Mouse (Mus musculus): ENCODE data around the gene Miga2.

The Miga2 gene

DNA sequence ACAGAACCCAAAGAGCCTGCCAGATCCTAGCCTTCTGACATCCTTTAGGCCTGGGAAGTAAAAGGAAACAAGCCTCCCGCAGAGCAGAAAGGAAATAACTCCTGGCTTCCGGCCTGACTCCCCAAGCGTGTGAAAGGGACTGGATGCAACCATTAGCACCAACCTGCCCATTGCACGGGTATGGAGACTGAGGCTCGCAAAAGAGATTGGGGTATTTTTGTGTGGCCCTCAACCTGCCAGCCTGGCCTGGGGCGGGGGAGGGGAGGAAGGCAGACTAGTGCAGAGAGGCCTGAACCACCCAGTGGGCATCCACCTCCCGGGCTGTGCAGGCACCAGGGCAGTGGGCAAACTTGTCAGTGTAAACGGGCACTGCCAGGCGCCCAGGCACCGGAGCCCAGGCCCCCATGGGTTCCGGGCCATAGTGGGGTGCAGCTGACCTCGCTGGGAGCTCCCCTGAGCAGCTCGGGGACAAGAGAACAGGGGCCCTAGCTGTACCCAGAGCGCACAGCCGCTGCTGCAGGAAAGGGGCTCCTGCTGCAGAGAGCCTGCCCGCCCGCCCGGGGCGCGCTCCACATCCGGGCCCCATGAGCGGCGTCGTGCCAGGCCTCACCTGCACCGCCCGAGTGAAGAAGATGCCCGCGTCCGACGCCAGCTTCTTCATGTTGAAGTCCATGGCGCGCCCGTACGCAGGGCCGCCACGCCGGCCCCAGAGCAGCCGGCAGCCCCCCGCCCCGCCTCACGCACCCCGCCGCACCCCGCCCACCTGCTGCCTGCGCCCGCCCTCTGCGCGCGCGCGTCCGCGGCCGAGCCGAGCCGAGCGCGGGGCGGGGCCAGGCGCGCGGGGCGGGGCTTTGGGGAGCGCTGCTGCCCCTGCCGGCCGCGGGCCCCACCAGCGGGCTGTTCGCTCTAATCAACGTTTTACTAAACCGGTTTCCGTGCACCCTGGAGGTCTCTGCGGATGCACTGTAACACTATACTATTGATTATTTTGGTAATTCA is 5.2 kb upstream of the Miga2 start, which contains the start of gene Sh3glb2:
Gene Sh3glb2, minus strand, starts transcription at position 805 of the 999 bp plus-strand sequence.
- peak; percentile 63 for DNase-seq (ENCODE audit: low read depth, low spot score)

DNA sequence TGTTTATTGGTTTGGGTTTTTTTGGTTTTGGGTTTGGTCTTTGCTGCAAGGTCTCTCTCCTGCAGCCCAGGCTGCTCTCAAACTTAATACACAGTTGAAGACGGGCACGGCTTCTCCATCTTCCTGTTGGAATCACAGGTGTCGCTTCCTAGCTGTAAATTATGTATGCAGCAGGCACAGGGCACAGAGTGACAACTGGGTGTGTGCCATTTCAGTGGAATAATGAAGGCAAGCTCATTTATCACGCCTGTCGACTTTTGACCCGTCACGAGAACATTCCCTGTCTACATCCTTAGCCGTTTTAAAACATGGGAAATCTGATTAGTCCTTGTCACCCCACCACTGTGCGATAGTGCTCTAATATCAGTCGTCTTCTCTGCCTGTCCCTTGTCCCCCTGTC is 3.4 kb upstream of the Miga2 start:
- DNase-seq (ENCODE audit: low read depth, low spot score) = no peak

DNA sequence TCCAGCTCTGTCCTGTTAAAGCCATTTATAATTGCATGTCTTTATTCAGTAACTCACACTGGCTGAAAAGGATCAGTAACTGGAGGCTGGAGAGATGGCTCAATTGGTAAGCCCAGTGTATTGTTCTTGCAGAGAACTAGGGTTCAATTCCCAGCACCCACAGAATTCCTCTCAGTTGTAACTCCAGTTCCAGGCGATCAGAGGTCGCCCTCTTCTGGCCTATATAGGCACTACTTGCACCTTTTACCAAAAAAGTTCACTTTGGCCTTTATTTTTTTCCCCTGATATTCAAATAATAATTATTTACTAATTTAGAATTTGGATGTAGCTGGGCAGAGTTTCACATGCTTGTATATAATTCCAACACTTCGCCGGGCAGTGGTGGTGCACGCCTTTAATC is 1.2 kb upstream of the Miga2 start:
- DNase-seq (ENCODE audit: low read depth, low spot score) = peak; percentile 47

DNA sequence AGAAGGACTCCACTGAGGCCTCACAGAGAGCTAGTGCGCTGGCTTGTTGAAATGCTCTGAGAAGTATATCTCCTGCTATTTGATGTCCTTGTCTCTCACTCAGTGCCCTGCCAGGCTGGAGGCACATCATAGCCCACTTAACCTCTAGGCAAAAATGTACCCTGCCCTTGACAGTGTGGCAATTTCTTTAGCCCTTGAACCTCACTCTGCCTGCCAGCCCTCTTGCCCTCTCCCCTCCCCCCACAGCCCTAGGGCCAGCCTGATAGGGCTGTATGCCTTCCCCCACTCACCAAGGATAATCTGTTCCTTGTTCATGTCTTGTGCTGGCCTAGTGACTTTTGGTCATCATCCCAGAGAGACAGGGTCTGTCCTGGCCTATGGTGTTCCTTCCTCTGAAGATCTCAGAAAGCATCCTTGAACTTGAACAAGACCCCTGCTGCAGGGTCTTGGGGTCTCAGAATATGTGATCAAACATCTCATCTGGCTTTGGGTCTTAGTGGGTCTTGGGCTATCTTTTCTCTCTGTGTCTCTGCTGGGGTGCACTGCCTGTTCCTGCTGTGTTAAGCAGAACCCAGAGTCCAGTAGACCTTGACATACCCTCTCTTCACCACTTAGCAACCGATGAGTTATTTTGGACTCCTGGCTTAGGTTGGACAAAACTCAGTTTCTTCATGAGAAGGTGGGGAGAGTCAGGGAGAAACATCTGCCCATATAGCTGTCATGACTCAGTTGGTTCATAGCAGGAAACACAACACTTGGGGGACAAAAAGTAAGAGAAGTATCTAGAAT is 1.4 kb downstream of the Miga2 start:
- DNase-seq (ENCODE audit: low read depth, low spot score) = no peak

DNA sequence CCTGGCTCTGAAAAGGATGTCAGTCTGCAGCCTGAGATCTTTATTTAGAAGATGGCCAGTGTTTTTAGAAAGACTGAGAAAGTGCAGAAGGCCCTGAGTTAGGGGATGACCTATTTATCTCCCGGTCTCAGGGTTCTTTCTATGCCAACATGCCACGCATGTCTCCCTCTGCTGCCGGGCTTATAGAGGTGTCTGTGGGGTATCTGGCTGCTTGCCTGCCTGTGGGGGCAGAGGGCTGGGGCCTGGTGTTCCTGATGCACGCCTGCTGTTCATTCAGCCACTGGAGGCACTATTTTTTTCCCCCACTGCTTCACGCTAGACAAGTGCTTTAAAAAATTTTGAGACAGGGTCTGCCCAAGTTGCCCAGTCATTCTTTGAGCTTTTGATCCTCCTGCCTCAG is 2.2 kb downstream of the Miga2 start:
- DNase-seq (ENCODE audit: low read depth, low spot score) = peak; percentile 28

DNA sequence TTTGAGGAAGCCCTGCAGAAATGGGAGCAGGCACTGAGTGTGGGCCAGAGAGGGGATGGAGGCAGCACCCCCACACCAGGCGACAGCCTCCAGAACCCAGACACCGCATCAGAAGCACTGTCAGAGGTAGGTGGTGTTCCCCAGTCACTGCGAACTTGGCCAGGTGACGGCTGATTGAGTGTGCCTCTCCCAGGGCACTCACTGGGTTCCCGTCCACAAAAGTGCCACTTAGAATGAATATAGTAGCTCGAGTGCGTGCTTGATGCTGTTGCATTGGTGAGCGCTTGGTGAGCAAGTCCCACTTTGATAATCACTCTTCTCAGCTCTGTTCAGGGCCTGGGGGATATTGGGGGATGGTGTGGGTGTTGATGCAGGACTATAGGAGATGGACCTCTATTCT is 7.5 kb downstream of the Miga2 start:
- no peak for DNase-seq (ENCODE audit: low read depth, low spot score)

DNA sequence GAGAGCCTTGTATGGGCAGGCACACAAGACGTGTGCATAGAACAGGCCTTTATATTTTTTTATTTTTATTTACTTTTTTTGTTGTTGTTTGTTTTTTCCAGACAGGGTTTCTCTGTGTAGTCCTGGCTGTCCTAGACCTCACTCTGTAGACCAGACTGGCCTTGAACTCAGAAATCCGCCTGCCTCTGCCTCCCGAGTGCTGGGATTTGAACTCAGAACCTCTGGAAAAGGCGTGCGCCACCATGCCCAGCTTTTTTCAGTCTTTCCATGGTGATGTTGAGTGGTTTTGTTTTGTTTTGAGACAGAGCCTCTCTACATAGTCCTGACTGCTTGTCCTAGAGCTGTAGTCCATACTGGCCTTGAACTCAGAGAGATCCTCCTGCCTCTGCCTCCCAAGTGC is 8.7 kb downstream of the Miga2 start:
- no peak for DNase-seq (ENCODE audit: low read depth, low spot score)

DNA sequence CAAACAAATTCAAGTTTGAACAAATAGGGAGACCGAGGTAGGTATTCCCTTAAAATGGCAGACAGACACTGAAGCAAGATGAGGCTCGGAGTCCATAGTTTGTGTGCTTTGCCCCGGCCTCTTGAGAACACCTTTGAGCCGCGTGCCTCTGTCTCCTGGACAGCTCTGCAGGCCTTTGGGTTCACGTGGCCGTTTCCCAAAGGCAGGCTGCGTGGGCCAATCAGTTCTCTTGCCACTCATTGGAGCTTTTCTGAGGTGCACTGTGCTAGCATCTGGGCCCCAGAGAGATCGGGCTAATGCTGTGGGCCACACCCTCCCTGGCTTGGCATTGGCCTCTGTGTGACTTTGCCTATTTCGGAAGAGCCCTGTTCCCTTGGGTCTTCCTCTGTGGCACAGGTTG is 11.9 kb downstream of the Miga2 start:
- DNase-seq (ENCODE audit: low read depth, low spot score) = no peak

DNA sequence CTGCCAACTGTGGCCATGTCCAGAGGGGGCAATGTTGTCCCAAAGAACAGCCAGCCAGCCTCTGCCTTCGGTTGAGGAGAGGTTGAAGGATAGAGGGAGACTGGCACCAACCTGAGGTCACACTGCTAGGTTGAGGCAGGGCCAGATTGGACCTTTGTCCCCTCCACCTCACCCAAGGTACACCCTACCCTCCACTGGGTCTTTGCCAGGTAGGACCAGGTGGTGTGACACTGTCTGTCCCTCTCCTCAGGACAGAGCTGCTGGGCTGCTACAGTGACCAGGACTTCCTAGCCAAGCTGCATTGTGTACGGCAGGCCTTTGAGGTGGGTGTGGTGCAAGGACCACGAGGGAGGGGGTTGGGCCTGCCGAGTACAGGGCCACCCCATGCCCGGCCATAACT is 13.7 kb downstream of the Miga2 start:
- no peak for DNase-seq (ENCODE audit: low read depth, low spot score)

DNA sequence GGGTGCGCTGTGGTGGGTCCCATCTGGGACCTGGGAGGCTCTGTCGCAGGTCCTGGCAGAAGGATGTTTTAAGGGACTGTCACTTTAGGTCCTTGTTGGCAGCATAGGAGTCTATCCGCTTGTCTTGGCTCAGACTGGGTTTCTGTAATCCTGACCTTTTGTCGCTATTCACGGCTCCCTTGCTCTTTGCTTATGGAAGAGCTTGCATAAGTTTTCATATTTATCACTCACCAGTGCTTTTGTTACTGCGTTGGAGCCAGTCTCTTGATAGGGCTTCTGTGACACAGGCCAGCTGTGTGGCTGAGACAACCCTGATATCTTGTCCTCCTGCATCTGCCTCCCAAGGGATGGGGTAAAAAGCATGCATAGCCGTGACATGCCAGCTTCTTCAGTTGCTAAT is 15.3 kb downstream of the Miga2 start:
- no peak for DNase-seq (ENCODE audit: low read depth, low spot score)

DNA sequence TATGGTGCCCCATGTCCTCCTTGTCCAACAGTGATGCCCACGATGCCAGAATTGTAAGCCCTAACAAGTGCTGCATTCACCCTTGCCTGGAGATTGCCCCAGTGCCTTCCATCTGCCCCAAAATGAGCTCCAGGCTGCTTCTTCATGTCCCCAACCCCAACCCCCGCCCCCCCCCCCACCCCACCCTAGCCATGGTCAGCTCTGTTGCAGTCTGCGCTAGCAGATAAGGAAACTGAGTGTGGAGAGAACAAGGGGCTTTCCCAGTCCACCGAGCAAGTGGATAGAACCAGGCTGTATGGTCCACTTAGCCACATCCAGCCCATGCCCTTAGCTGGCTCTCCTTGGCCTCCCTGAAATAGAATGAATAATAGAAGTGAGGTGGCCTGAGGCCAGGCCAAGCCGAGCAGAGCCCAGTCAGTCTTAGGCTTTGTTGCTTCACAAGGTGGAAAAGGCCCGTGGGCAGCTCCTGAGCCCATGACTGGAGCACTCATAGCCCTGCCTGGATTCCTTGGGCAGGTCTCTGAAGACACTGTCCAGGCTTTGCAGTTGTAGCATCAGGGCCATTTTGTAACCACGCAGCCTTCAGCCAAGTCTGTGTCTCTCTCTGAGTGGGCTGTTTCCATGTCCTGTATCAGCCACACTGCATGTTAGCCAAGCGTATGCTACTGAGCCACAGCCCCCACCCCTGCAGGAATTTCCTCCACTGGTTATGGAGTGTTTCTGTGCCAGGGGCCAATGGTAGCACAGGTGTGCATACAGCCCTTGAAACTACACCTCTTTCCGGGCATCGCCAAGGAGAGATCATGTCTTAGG is 16.7 kb downstream of the Miga2 start:
- no peak for DNase-seq (ENCODE audit: low read depth, low spot score)

DNA sequence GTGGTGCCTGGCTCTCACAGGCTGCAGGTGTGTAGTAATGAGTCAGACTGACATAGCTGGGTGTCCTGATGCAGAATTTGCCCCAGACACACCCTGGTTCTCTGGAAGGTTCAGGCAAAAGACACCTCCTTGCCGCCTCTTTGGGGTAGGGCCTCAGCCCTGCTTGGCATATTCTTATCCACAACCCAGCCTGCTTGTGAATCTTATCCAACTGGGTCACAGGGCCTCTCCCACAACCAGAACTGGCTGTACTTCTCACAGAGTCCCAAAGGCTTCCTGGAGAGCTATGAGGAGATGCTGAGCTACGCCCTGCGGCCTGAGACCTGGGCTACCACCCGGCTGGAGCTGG is 17.3 kb downstream of the Miga2 start:
- no peak for DNase-seq (ENCODE audit: low read depth, low spot score)

DNA sequence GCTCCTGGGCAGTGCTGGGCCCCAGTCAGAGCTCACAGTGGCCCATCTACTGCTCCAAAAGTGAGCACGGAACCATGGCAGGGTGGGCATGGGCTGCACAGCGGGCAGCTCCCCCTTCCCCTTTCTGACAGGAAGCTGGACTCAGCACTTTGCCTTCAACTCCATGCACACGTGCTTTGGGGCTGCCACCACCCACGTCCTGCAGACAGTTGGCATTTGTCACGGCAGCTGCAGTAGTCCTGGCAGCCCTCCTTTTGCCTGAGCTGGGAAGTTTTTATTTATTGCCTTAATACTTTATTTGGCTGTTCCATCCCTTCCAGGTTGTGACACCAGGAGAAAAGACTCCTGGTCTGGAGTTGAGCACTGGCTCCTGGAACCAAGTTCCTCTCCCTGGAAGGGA is 20.8 kb downstream of the Miga2 start:
- no peak for DNase-seq (ENCODE audit: low read depth, low spot score)

DNA sequence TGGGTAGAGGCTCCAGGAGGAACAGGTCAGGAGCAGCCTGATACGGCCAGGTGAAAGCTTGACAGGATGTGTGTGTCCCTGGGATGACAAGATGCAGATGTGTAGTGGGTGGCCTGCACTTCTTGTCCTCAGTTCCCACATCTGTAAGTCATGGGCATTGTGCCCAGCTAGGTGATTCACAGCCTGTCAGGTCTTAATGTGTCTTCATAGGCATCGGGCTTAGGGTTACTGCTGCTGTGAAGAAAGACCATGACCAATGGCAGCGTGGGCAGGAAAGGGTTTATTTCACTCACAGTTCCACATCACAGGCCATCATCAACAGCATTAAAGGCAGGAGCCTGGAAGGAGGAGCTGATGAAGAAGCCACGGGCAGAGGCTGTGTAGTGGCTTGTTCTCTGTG is 21.6 kb downstream of the Miga2 start:
- no peak for DNase-seq (ENCODE audit: low read depth, low spot score)

DNA sequence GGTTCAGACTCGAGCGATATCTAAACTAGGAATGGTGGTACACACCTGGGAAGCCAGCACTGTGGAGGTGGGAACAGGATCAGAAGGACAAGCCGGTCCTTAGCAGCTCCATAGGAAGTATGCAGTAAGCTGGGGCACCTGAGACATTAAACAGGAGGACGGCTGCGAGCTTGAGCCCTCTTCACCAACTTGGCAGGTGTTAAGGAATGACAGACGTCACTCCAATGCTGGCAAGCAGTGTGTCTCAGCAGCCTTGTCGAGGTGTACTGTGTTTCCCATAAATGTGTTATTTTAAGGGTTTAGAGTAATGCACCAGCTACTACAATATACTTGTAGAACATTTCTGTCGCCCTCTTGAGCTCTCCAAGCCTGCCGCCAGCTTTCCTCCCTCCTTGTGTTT is 22.9 kb downstream of the Miga2 start:
- DNase-seq (ENCODE audit: low read depth, low spot score) = no peak

DNA sequence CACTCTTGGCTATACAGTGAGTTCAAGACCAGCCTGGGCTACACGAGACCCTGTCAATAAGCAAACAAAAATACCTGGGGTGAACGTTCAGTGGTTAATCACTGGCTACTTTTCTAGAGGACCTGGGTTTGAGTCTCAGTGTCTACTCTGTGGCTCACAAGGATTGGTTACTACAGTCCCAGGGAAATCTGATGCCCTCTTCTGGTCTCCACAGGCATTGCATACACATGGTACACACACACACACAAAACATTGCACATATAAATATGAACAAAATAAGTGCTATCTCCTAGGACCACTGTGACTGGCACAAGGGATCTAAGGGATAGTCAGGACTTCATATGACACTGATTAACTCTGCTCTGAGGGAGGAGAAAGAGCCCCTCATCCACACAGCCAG is 25.0 kb downstream of the Miga2 start:
- DNase-seq (ENCODE audit: low read depth, low spot score) = peak; percentile 39

DNA sequence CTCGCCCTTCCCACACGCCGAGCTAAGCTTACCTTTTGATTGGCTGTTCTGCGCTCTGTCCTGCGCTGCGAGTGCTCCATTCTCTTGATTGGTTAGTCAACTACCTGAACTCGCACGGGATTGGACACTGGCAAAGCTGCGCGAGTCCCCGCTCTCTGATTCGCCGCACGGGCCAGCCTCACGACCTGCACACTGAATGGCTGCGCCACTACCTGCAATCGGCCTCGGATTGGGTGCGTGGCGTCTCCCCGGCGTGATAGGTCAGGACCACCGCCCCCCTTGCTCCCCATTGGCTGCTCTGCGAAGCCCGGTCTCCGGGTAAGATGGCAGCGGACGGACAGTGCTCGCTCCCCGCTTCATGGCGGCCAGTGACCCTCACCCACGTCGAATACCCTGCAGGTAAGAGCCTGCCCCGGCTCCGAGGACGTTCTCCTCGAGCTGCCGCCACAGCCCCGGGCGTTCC is 28.1 kb downstream of the Miga2 start, which contains the start of gene Dolpp1:
Gene Dolpp1, plus strand, starts transcription at position 141 of the 463 bp plus-strand sequence.
- DNase-seq (ENCODE audit: low read depth, low spot score) = peak; percentile 100

DNA sequence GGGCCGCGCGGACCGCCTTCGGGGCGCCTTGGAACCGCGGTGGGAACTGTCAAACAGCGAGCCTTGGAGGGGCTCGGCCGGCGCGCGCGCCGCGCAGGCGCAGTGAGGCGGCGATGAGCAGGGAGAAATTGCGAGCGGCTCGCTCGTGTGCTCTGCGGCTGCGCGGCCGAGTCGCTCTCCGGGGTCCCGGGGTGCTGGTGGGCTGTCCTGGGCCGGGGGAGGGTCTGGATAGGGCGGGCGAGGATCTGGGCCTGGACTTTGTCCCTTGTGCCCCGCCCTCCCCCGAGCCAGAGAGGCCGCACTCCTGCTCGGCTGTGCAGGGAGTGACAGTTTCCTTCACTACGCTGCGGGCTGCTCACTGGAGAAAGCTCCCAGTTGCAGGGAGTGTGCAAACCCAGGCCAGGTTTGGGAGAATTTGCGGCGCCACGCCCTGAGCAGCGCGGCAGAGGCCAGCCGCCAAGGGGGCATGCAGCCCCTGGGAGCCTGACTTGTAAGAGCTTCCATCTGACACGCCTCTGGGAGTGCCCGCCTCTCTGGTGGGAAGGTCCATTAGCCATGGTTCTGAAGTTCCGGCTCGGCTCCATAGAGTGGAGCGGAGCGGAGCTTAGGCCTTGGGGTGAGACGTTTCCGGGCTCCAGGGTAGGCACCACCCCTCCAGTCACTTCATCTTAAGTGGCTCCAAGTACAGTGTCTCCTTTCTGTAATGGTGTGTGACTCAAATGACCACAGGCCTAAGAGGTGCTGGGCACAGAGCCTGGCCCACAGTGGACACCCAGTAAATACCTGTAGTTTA is 28.7 kb downstream of the Miga2 start:
- DNase-seq (ENCODE audit: low read depth, low spot score) = peak; percentile 83

DNA sequence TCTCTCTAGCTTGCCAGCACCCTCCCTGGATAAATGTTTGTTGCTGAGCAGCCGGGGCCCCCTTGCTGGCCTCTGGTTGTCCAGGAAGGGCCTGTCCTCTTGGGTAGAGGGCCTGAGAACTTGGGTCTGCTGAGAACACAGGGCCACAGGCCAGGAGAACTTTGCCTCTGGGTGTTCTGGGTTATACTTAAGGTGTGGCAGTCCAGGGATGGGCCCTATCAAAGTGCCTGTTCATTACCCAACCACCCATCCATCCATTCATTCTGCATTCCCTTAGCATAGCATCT is 29.3 kb downstream of the Miga2 start:
- no peak for DNase-seq (ENCODE audit: low read depth, low spot score)

DNA sequence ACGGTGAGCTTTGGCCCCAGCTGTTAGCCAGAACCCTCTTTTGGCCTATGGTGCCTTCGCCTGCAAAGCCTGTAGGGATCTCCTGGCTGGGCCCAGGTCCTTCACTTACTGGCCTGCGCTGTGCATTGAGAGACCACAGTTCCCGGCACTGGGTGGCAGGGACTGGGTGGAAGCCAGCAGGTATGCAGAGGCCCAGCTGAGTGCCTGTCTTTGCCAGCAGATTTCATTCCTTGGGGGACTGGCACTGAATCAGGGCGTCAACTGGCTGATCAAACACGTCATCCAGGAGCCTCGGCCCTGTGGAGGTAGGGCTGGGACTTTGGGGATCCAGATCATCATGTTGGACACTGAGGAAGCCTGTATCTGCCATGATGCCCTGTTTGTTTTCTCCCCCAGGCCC is 31.7 kb downstream of the Miga2 start:
- no peak for DNase-seq (ENCODE audit: low read depth, low spot score)

DNA sequence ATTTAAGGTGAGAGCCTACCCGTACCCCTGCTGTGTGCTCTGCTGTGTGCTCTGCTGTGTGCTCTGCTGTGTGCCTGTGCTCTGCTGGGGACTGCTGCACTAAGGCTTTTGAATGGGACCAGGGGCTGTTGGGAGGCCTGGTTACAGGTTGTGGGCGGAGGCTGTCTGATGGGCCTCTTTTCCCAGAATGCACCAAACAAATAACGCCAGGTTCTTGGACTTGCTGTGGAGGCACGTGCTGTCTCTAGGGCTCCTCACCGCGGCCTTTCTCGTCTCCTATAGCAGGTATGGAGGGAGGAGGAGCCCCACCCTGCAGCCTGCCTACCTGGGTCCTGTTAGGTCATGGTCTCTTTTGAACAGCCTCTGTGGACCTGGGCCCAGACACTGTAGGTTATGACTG is 32.2 kb downstream of the Miga2 start:
- peak; percentile 47 for DNase-seq (ENCODE audit: low read depth, low spot score)

Measured in ES-CJ7 (cell line).